In genomic region chr17:83805078-83805477, GRCm38 (mm10) we compare ENCODE assay signal across 28 mouse cellular contexts. TPM values are rescaled to one million over a fixed set of nuclear protein-coding genes. Genes with fewer than 3 reads are reported as not detected.
"Had no signal": no experiment of that assay in that cellular context is flagged by ENCODE, and none has a peak within 500 bp of the region (broad histone marks: within the 10 kb centered on the region; RNA-seq: fewer than 3 reads in every experiment).

No protein-coding gene starts in this region.

- H3K27me3 ChIP-seq: heart, embryonic 13.5 days; heart, embryonic 15.5 days; kidney, embryonic 15.5 days; limb, embryonic 13.5 days; limb, embryonic 15.5 days had no signal

- H3K9me3 ChIP-seq: heart, embryonic 13.5 days; heart, embryonic 15.5 days; kidney, embryonic 15.5 days; limb, embryonic 13.5 days; limb, embryonic 15.5 days had no signal

- H3K4me2 ChIP-seq: hindbrain, embryonic 14.5 days; kidney, embryonic 15.5 days; limb, embryonic 13.5 days; limb, embryonic 15.5 days had no signal

- H3K9ac ChIP-seq: heart, embryonic 13.5 days; heart, embryonic 15.5 days; hindbrain, embryonic 14.5 days; kidney, embryonic 15.5 days; limb, embryonic 13.5 days; limb, embryonic 15.5 days had no signal

- H3K4me1 ChIP-seq: kidney, embryonic 15.5 days; limb, embryonic 13.5 days; limb, embryonic 15.5 days had no signal

- H3K27ac ChIP-seq: gastrocnemius, adult 2 months; heart, adult 2 months; heart, embryonic 13.5 days; heart, embryonic 15.5 days; hindbrain, postnatal 0 days; kidney, embryonic 15.5 days; kidney, postnatal 0 days; limb, embryonic 15.5 days had no signal

- ATAC-seq: hindbrain, postnatal 0 days; intestine, embryonic 16.5 days had no signal

- H3K4me3 ChIP-seq: gastrocnemius, adult 2 months; heart, adult 2 months; heart, embryonic 13.5 days; heart, embryonic 15.5 days; kidney, embryonic 15.5 days; limb, embryonic 13.5 days; limb, embryonic 15.5 days had no signal

- DNase-seq: gastrocnemius, adult 2 months; gastrocnemius, postnatal 10 days; gastrocnemius, postnatal 25 days; heart, adult 11 months; heart, adult 2 months; heart, postnatal 14 days; heart, postnatal 36 days; kidney, adult 11 months; kidney, adult 2 months; kidney, adult 9 months; kidney, postnatal 14 days; kidney, postnatal 36 days; layer of hippocampus, adult 9-11 months; layer of hippocampus, postnatal 36 days; left cerebral cortex, postnatal 4 days had no signal

RNA-seq across cellular contexts. Expression of gene Haao, which starts 42.7 kb away (rescaled TPM):
- total RNA-seq: gastrocnemius, adult 2 months; gastrocnemius, postnatal 25 days; heart, postnatal 14 days; layer of hippocampus, postnatal 14 days; layer of hippocampus, postnatal 36 days; left cerebral cortex, postnatal 10 days; left cerebral cortex, postnatal 25 days had no signal
- polyA plus RNA-seq: hindbrain, embryonic 11.5 days; hindbrain, embryonic 14.5 days had no signal
